9 mouse cellular contexts compared by ENCODE assay signal in the genomic region with DNA sequence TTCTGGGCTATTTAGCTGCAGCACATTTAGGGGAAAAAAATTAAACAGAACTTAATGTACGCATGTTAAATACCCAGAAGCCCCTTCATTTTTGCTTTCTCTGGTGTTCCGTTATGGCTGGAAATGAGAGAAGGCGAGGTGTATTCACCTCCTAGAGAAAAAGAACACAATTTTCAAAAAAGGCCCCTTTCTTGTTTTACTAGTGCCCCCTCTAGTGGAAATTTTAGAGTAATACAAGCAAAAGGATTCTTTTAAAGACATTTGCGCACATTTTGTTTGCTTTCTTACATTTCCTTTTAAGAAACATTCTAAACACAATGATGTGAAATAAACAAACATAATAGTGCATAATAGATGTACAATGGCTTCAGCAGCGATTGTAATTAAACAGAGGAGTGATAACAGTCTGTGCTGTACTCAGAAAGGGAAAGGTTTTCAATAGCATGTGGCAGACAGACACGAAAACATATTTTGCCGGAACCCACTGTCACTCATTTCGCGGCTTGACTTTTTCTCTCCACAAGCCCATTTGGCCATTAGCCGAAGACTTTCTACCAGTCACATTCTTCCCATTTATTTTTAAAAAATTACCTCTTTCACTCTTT.
DNase-seq lines count a peak whose midpoint lies in the region; ATAC-seq and TF ChIP-seq lines count a peak whose summit lies in the region.
"Had no signal": no experiment of that assay in that cellular context is flagged by ENCODE, and none has a peak within 500 bp of the region (broad histone marks: within the 10 kb centered on the region; RNA-seq: fewer than 3 reads in every experiment).

No protein-coding gene starts in this region.

- H3K4me2 ChIP-seq in hindbrain, embryonic 14.5 days (replicated peaks) = peak overlapping the region; percentile 35; the same call in 1 of the 2 replicates
- no peak overlapping the region for H3K4me2 ChIP-seq in hindbrain, embryonic 12.5 days (replicated peaks)
- no peak overlapping the region for H3K4me2 ChIP-seq in CH12.LX (ENCODE audit: insufficient read depth, low read depth, poor library complexity, severe bottlenecking)

- ATAC-seq in hindbrain, embryonic 14.5 days (ENCODE audit: low FRiP score) = no peak
- ATAC-seq in hindbrain, embryonic 12.5 days (ENCODE audit: low FRiP score) = no peak

- in situ Hi-C loops in CH12.LX (cut with MboI; ENCODE audit: low pct_ligation_motif_present, low pct_unique_long_range_greater_than_20kb, low sequenced_read_pairs) = no loop called here

- peak; percentile 3 for TF ChIP-seq RAD21 in CH12.LX (IDR thresholded peaks at IDR 0.05; ENCODE audit: low read depth, low read length)

- 40% methylated on average over 10 of the region's 10 CpGs for WGBS in hindbrain, embryonic 14.5 days
- WGBS in hindbrain, embryonic 12.5 days = 49% methylated on average over 10 of the region's 10 CpGs

- 0 out of 2 replicates have a peak overlapping the region, but pooled peaks have one; percentile 20 for H3K9ac ChIP-seq in hindbrain, embryonic 14.5 days
- H3K9ac ChIP-seq in hindbrain, embryonic 12.5 days = no peak overlapping the region
- H3K9ac ChIP-seq in CH12.LX (ENCODE audit: insufficient read depth, low read depth) = no peak overlapping the region

- peak; percentile 78 for DNase-seq in hindbrain, embryonic 14.5 days (ENCODE audit: low spot score)
- DNase-seq in CH12.LX (ENCODE audit: extremely low read depth) = no peak
- peak; percentile 30 for DNase-seq in Muller cell, postnatal 12 days (ENCODE audit: inconsistent ontology term)
- peak; percentile 1 for DNase-seq in induced T-regulatory cell, adult 2 months (ENCODE audit: low read depth)
- DNase-seq in right cerebral cortex, postnatal 25 days = no peak
- DNase-seq in adrenal gland, adult 2 months = no peak
- DNase-seq: heart, adult 11 months; kidney, adult 11 months had no signal

- no peak overlapping the region for H3K4me3 ChIP-seq in hindbrain, embryonic 14.5 days (replicated peaks; ENCODE audit: low read length)
- H3K4me3 ChIP-seq in hindbrain, embryonic 12.5 days = no peak overlapping the region
- no peak overlapping the region for H3K4me3 ChIP-seq in CH12.LX (replicated peaks in 1 of 3; ENCODE audit: low read depth in 2 of 3, low read length in 2 of 3, poor library complexity in 1 of 3)

- no peaks in the 10 kb centered on the region for H3K4me1 ChIP-seq in hindbrain, embryonic 14.5 days (replicated peaks; ENCODE audit: control insufficient read depth, insufficient read depth, low read length)
- no peaks in the 10 kb centered on the region for H3K4me1 ChIP-seq in hindbrain, embryonic 12.5 days
- H3K4me1 ChIP-seq in CH12.LX (ENCODE audit: control insufficient read depth in 1 of 2, insufficient read depth in 2 of 2) = no peaks in the 10 kb centered on the region

- no peaks in the 10 kb centered on the region for H3K36me3 ChIP-seq in hindbrain, embryonic 14.5 days (replicated peaks; ENCODE audit: control insufficient read depth, insufficient read depth)
- no peaks in the 10 kb centered on the region for H3K36me3 ChIP-seq in hindbrain, embryonic 12.5 days
- no peaks in the 10 kb centered on the region for H3K36me3 ChIP-seq in CH12.LX (replicated peaks in 1 of 2; ENCODE audit: control insufficient read depth in 1 of 2, insufficient read depth in 1 of 2, low read length in 1 of 2)

- no peaks in the 10 kb centered on the region for H3K27me3 ChIP-seq in hindbrain, embryonic 14.5 days (ENCODE audit: control insufficient read depth, insufficient read depth, low read length)
- H3K27me3 ChIP-seq in hindbrain, embryonic 12.5 days = no peaks in the 10 kb centered on the region
- no peaks in the 10 kb centered on the region for H3K27me3 ChIP-seq in CH12.LX (replicated peaks)

- no peaks in the 10 kb centered on the region for H3K9me3 ChIP-seq in hindbrain, embryonic 14.5 days (ENCODE audit: control insufficient read depth, low read length)
- no peaks in the 10 kb centered on the region for H3K9me3 ChIP-seq in hindbrain, embryonic 12.5 days (replicated peaks)
- H3K9me3 ChIP-seq in CH12.LX (replicated peaks; ENCODE audit: low read length) = peaks cover 30% of the 10 kb centered on the region

- H3K79me2 ChIP-seq in CH12.LX (replicated peaks; ENCODE audit: control insufficient read depth, extremely low read depth, insufficient read depth, poor library complexity, severe bottlenecking) = no peaks in the 10 kb centered on the region

- dilution Hi-C loops in CH12.LX (cut with MboI; ENCODE audit: extremely low pct_ligation_motif_present, extremely low pct_unique_long_range_greater_than_20kb, low sequenced_read_pairs) = no loop called here

- TF ChIP-seq POLR2A in CH12.LX (IDR thresholded peaks at IDR 0.05; ENCODE audit: low read depth, low read length) = no peak

- no peak overlapping the region for H3K27ac ChIP-seq in hindbrain, embryonic 14.5 days
- no peak overlapping the region for H3K27ac ChIP-seq in hindbrain, embryonic 12.5 days
- no peak overlapping the region for H3K27ac ChIP-seq in CH12.LX (ENCODE audit: insufficient read depth, low read depth)

- TF ChIP-seq EP300 in CH12.LX (IDR thresholded peaks at IDR 0.05; ENCODE audit: low read length) = no peak

- TF ChIP-seq CTCF in CH12.LX (conservative IDR thresholded peaks at IDR 0.05 in 1 of 2, IDR thresholded peaks at IDR 0.05 in 1 of 2; ENCODE audit: low read depth in 2 of 2, low read length in 2 of 2) = 0 out of 4 replicates have a peak, but pooled peaks of 1 of the 2 experiments have one; percentile 11

TF ChIP-seq in CH12.LX, 34 proteins besides CTCF, POLR2A, EP300 and RAD21:
- no peak for TF ChIP-seq MAZ (IDR thresholded peaks at IDR 0.05; ENCODE audit: low read depth, low read length)
- TF ChIP-seq E2F4 (IDR thresholded peaks at IDR 0.05; ENCODE audit: insufficient replicate concordance, low read depth, low read length) = no peak
- no peak for TF ChIP-seq USF2 (conservative IDR thresholded peaks at IDR 0.05; ENCODE audit: low read depth, low read length)
- TF ChIP-seq KAT2A (IDR thresholded peaks at IDR 0.05; ENCODE audit: insufficient replicate concordance, low read length) = no peak
- no peak for TF ChIP-seq MAX (IDR thresholded peaks at IDR 0.05; ENCODE audit: low read length)
- no peak for TF ChIP-seq SIN3A (IDR thresholded peaks at IDR 0.05; ENCODE audit: low read length)
- no peak for TF ChIP-seq CHD1 (IDR thresholded peaks at IDR 0.05; ENCODE audit: low read depth, low read length)
- TF ChIP-seq MAFK (IDR thresholded peaks at IDR 0.05; ENCODE audit: insufficient replicate concordance, low read length) = no peak
- no peak for TF ChIP-seq ELF1 (IDR thresholded peaks at IDR 0.05; ENCODE audit: low read depth, low read length)
- no peak for TF ChIP-seq TCF12 (IDR thresholded peaks at IDR 0.05; ENCODE audit: low read depth, low read length)
- no peak for TF ChIP-seq ZNF384 (IDR thresholded peaks at IDR 0.05; ENCODE audit: low read depth, low read length)
TF ChIP-seq in CH12.LX: peak in this region for 0.

Comparison
In these comparisons a context has a peak if more than half of its experiments do, and no peak if none do; other contexts are left out.
1. DNase-seq: peak in hindbrain, embryonic 14.5 days (single experiment), Muller cell, postnatal 12 days (single experiment) and induced T-regulatory cell, adult 2 months (single experiment); none in CH12.LX (single experiment), right cerebral cortex, postnatal 25 days (single experiment) and adrenal gland, adult 2 months (single experiment).